Mouse (Mus musculus): ENCODE measurements around the gene St6galnac4. TPM values are rescaled to one million over a fixed set of nuclear protein-coding genes. Genes with fewer than 3 reads are reported as not detected.
A peak's percentile ranks its signal among the peaks of the same experiment; 100 is the strongest.

The St6galnac4 gene
- polyA plus RNA-seq, 1 experiment from 2014 or later = 18.9 TPM

- Histone ChIP-seq H3K27me3 (replicated peaks) (no peaks in the 10 kb centered on the region), H3K27ac (peak overlapping the region; percentile 83), H3K9ac (peak overlapping the region; percentile 77), H3K36me3 (peaks cover 5% of the 10 kb centered on the region), H3K4me2 (peak overlapping the region; percentile 98), H3K4me3 (peak overlapping the region; percentile 73), H3K4me1 (peaks cover 82% of the 10 kb centered on the region), H3K9me3 (replicated peaks) (no peaks in the 10 kb centered on the region)
- 1% methylated on average over 34 of the region's 34 CpGs for WGBS (ENCODE audit: insufficient replicate concordance)
- ATAC-seq = peak; percentile 19
Observed at GRCm38 (mm10) chr2:32607262-32607947, 20.5 kb downstream of the St6galnac4 start.

GRCm38 (mm10) chr2:32608141-32608777 lies 21.4 kb downstream of the St6galnac4 start:
- H3K9me3 ChIP-seq (replicated peaks) = no peaks in the 10 kb centered on the region
- H3K27me3 ChIP-seq (replicated peaks) = no peaks in the 10 kb centered on the region
- H3K9ac ChIP-seq = peak overlapping the region; percentile 77
- WGBS (ENCODE audit: insufficient replicate concordance) = 2% methylated on average over 25 of the region's 25 CpGs
- peak overlapping the region; percentile 98 for H3K4me2 ChIP-seq
- H3K4me1 ChIP-seq = peaks cover 80% of the 10 kb centered on the region
- peak; percentile 78 for ATAC-seq
- H3K4me3 ChIP-seq = peak overlapping the region; percentile 73
- H3K36me3 ChIP-seq = peaks cover 13% of the 10 kb centered on the region
- peak overlapping the region; percentile 83 for H3K27ac ChIP-seq

GRCm38 (mm10) chr2:32608778-32609435 lies 22.0 kb downstream of the St6galnac4 start:
- Histone ChIP-seq H3K4me2 (peak overlapping the region; percentile 98), H3K4me1 (peaks cover 80% of the 10 kb centered on the region), H3K27me3 (replicated peaks) (no peaks in the 10 kb centered on the region), H3K36me3 (peaks cover 19% of the 10 kb centered on the region), H3K9me3 (replicated peaks) (no peaks in the 10 kb centered on the region), H3K27ac (peak overlapping the region; percentile 83), H3K4me3 (peak overlapping the region; percentile 73), H3K9ac (peak overlapping the region; percentile 77)
- 40% methylated on average over 18 of the region's 18 CpGs for WGBS (ENCODE audit: insufficient replicate concordance)
- peak; percentile 60 for ATAC-seq

- no peak for ATAC-seq
- no peaks in the 10 kb centered on the region for H3K27me3 ChIP-seq (replicated peaks)
- peaks cover 33% of the 10 kb centered on the region for H3K36me3 ChIP-seq
- H3K9me3 ChIP-seq (replicated peaks) = no peaks in the 10 kb centered on the region
- WGBS (ENCODE audit: insufficient replicate concordance) = 15% methylated on average over 23 of the region's 23 CpGs
- H3K4me1 ChIP-seq = peaks cover 68% of the 10 kb centered on the region
- H3K4me2 ChIP-seq = peak overlapping the region; percentile 98
- peak overlapping the region; percentile 50 for H3K27ac ChIP-seq
- peak overlapping the region; percentile 55 for H3K4me3 ChIP-seq
- H3K9ac ChIP-seq = peak overlapping the region; percentile 63
Observed at GRCm38 (mm10) chr2:32610610-32611229, 23.8 kb downstream of the St6galnac4 start.

- no peak for ATAC-seq
- no peak overlapping the region for H3K4me3 ChIP-seq
- 66% methylated on average over 26 of the region's 26 CpGs for WGBS (ENCODE audit: insufficient replicate concordance)
Observed at GRCm38 (mm10) chr2:32612274-32612673, 25.4 kb downstream of the St6galnac4 start.

GRCm38 (mm10) chr2:32617109-32617508 lies 30.2 kb downstream of the St6galnac4 start:
- no peaks in the 10 kb centered on the region for H3K27me3 ChIP-seq (replicated peaks)
- H3K4me3 ChIP-seq = no peak overlapping the region
- peaks cover 68% of the 10 kb centered on the region for H3K36me3 ChIP-seq
- H3K9ac ChIP-seq = no peak overlapping the region
- H3K4me1 ChIP-seq = peaks cover 33% of the 10 kb centered on the region
- no peak overlapping the region for H3K4me2 ChIP-seq
- no peak for ATAC-seq
- 0 out of 2 replicates have a peak, but pooled peaks cover 4% of the 10 kb centered on the region for H3K9me3 ChIP-seq (replicated peaks)
- H3K27ac ChIP-seq = no peak overlapping the region
- WGBS (ENCODE audit: insufficient replicate concordance) = 83% methylated on average over 1 of the region's 1 CpGs

More at GRCm38 (mm10) chr2:32612274-32612673, 25.4 kb downstream of the St6galnac4 start:
- no peaks in the 10 kb centered on the region for H3K27me3 ChIP-seq (replicated peaks)
- no peaks in the 10 kb centered on the region for H3K9me3 ChIP-seq (replicated peaks)
- H3K4me2 ChIP-seq = peak overlapping the region; percentile 30
- no peak overlapping the region for H3K9ac ChIP-seq
- 0 out of 2 replicates have a peak overlapping the region, but pooled peaks have one; percentile 50 for H3K27ac ChIP-seq
- H3K4me1 ChIP-seq = peaks cover 53% of the 10 kb centered on the region
- peaks cover 41% of the 10 kb centered on the region for H3K36me3 ChIP-seq

- Histone ChIP-seq H3K9ac (no peak overlapping the region), H3K4me1 (peaks cover 28% of the 10 kb centered on the region), H3K4me3 (no peak overlapping the region), H3K27ac (no peak overlapping the region), H3K36me3 (peaks cover 63% of the 10 kb centered on the region), H3K27me3 (replicated peaks) (no peaks in the 10 kb centered on the region), H3K4me2 (no peak overlapping the region), H3K9me3 (replicated peaks) (0 out of 2 replicates have a peak, but pooled peaks cover 4% of the 10 kb centered on the region)
- no peak for ATAC-seq
- WGBS (ENCODE audit: insufficient replicate concordance) = 90% methylated on average over 4 of the region's 4 CpGs
Observed at GRCm38 (mm10) chr2:32617601-32618000, 30.7 kb downstream of the St6galnac4 start.

- H3K36me3 ChIP-seq = peaks cover 59% of the 10 kb centered on the region
- H3K9ac ChIP-seq = no peak overlapping the region
- ATAC-seq = no peak
- 85% methylated on average over 9 of the region's 9 CpGs for WGBS (ENCODE audit: insufficient replicate concordance)
- no peak overlapping the region for H3K27ac ChIP-seq
- H3K27me3 ChIP-seq (replicated peaks) = no peaks in the 10 kb centered on the region
- no peak overlapping the region for H3K4me3 ChIP-seq
- H3K9me3 ChIP-seq (replicated peaks) = 0 out of 2 replicates have a peak, but pooled peaks cover 4% of the 10 kb centered on the region
- peaks cover 28% of the 10 kb centered on the region for H3K4me1 ChIP-seq
- H3K4me2 ChIP-seq = no peak overlapping the region
Observed at GRCm38 (mm10) chr2:32618051-32618450, 31.2 kb downstream of the St6galnac4 start.

GRCm38 (mm10) chr2:32620682-32621516 lies 34.0 kb downstream of the St6galnac4 start:
- Histone ChIP-seq H3K27ac (peak overlapping the region; percentile 72), H3K36me3 (peaks cover 35% of the 10 kb centered on the region), H3K9me3 (replicated peaks) (0 out of 2 replicates have a peak, but pooled peaks cover 4% of the 10 kb centered on the region), H3K4me2 (no peak overlapping the region; the same call in none of the 2 replicates), H3K4me3 (no peak overlapping the region), H3K27me3 (replicated peaks) (no peaks in the 10 kb centered on the region), H3K4me1 (peaks cover 47% of the 10 kb centered on the region), H3K9ac (0 out of 2 replicates have a peak overlapping the region, but pooled peaks have one; percentile 6)
- peak; percentile 60 for ATAC-seq
- WGBS (ENCODE audit: insufficient replicate concordance) = 39% methylated on average over 4 of the region's 4 CpGs

GRCm38 (mm10) chr2:32621517-32621859 lies 34.6 kb downstream of the St6galnac4 start, which contains the start of gene Ak1:
Gene Ak1, plus strand, starts transcription at chr2:32621758.
- H3K4me3 ChIP-seq = no peak within 1 kb of the TSS
- no peak within 1 kb of the TSS; the same call in none of the 2 replicates for H3K4me2 ChIP-seq
- H3K27ac ChIP-seq = peak within 1 kb of the TSS; percentile 72
- H3K27me3 ChIP-seq (replicated peaks) = no peaks in the 10 kb centered on the region
- 0 out of 2 replicates have a peak, but pooled peaks cover 4% of the 10 kb centered on the region for H3K9me3 ChIP-seq (replicated peaks)
- WGBS (ENCODE audit: insufficient replicate concordance) = 42% methylated on average over 7 of the region's 7 CpGs
- ATAC-seq = no peak
- H3K9ac ChIP-seq = 0 out of 2 replicates have a peak within 1 kb of the TSS, but pooled peaks have one; percentile 6
- H3K36me3 ChIP-seq = peaks cover 34% of the 10 kb centered on the region
- peaks cover 53% of the 10 kb centered on the region for H3K4me1 ChIP-seq

Measured in liver, embryonic 12.5 days (tissue).